Mouse (Mus musculus) layer of hippocampus, adult 2 months (tissue): ENCODE data around the gene Stat4. TPM values are rescaled to one million over a fixed set of nuclear protein-coding genes. Genes with fewer than 3 reads are reported as not detected.

Source experiments
- DNase-seq, 2 experiments: peaks; one replicate each; pipeline ENCODE4 v3.0.0; 2022; ENCODE audit warnings: low spot score in 2 of 2
- H3K27ac ChIP-seq: fragments of 200-600 bp; 2 replicates; pipeline ENCODE4 v1.8.1; 2022
- H3K4me3 ChIP-seq: fragments of 200-600 bp; 2 replicates; pipeline ENCODE4 v1.8.1; 2022; ENCODE audit warnings: mild to moderate bottlenecking
- CTCF ChIP-seq: fragments of 200-600 bp; conservative IDR thresholded peaks from 2 replicates; pipeline ENCODE4 v1.8.1; 2022; ENCODE audit warnings: antibody characterized with exemption, mild to moderate bottlenecking, moderate library complexity
- long read RNA-seq, 2 experiments: library from polyadenylated mRNA; stranded (forward); transcript quantifications; one replicate each; pipeline ENCODE4 v2.0.0; 2021; ENCODE audit warnings: borderline mapping rate in 2 of 2
- total RNA-seq, 2 experiments: library from RNA; stranded (reverse); gene quantifications; 2 replicates each; pipeline ENCODE4 v1.2.3; 2021

Gene Stat4
- total RNA-seq, result 1 to 10 TPM in 1 of 2 experiments, under 1 TPM in 1; 0.41 to 1.1 TPM
- long read RNA-seq, experiment 1, partial matches to known transcripts, result 0 of 1 reads
- long read RNA-seq, experiment 1, other reads (novel, unspliced or antisense), result 1 of 1 reads
- long read RNA-seq, experiment 2, partial matches to known transcripts, result 0 of 1 reads
- long read RNA-seq, experiment 2, other reads (novel, unspliced or antisense), result 1 of 1 reads

DNA sequence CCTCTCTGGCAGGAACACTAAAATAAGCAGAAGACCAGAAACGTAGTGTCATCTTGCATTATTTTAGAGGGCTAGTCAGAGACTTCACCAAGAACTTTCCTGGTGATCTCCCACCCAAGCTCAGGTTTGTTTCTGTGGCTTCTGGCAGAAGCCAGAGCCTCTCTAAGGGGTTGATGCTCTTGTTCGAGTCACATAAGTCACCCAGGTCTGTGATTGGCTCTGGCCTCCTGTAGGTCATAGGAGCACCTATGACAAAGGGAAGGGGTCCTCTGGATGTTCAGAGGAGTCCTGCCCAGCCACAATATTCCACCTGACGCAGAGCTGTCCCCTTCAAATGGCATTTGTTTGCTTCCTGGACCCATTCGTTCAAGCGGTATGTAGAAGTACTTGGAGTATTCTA is at the start of gene Stat4:
Gene Stat4 (plus strand): TSS at position 301 of the 400 bp plus-strand sequence.
- H3K4me3 ChIP-seq, result no peak within 1 kb of the TSS
- DNase-seq, result no peak

DNA sequence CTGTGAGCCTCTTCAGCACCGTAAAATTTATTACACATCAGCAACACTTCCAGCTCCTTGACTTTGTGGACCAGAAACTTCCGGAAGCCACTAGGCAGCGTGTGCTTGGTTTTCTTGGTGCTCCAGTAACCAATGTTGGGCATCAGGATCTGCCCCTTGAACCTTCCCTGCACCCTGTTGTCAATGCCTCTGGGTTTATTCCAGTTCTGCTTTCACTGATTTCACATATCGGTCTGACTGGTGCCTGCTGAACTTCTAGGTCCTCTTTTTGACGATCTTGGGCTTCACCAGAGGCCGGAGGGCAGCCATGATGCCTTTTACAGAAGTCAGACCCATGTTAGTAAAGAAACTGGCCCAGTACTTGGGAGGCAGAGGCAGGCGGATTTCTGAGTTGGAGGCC is 48.6 kb upstream of the Stat4 start:
- H3K27ac ChIP-seq, result no peak overlapping the region
- no peak overlapping the region for H3K4me3 ChIP-seq
- no peak for TF ChIP-seq CTCF
- no peak for DNase-seq

More for the DNA sequence above, at the start of gene Stat4:
- TF ChIP-seq CTCF, result no peak
- H3K27ac ChIP-seq, result no peak within 1 kb of the TSS

DNA sequence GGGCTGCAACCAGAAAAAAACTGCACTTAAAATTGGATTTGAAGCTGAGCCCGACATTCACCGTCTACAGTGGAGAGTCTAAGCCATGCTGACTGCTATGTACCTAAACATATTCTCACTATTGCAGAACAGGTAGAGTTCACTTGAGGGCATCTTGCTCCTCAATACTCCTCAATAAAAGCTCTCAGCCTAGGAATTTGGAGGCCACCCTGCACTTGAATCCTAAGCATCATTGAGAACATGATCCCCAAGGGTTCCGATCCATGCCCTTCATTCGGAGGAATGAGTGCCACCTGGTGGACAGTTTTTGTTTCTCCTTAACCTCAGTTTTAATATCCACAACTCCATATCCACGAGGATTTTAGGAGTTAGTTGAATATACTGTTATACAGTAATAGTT is 42.2 kb upstream of the Stat4 start:
- peak; percentile 85 for TF ChIP-seq CTCF

DNA sequence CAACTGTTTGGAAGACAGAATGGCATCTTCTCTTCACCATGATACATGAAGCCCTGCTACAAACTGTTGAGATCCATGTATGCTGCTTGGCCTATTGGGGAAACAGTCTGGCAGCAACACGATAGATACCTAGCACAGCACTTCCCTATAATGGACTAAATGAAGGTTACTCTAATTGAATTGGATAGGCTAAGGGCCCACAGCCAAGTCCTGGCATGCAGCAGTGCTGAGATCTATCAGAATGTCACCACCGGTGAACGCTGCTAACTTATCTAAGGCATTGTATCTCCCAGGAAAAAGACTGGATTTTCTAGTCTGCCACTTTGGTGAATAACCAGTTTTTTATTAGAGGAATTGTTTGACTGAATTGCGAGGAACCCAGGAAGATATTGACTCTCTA is 39.8 kb upstream of the Stat4 start:
- Histone ChIP-seq H3K27ac (no peak overlapping the region), H3K4me3 (no peak overlapping the region)
- DNase-seq, result no peak
- no peak for TF ChIP-seq CTCF

More for the DNA sequence above, 42.2 kb upstream of the Stat4 start:
- no peak overlapping the region for H3K4me3 ChIP-seq
- DNase-seq, result peak in 1 of 2 experiments; percentile 66
- no peak overlapping the region for H3K27ac ChIP-seq

DNA sequence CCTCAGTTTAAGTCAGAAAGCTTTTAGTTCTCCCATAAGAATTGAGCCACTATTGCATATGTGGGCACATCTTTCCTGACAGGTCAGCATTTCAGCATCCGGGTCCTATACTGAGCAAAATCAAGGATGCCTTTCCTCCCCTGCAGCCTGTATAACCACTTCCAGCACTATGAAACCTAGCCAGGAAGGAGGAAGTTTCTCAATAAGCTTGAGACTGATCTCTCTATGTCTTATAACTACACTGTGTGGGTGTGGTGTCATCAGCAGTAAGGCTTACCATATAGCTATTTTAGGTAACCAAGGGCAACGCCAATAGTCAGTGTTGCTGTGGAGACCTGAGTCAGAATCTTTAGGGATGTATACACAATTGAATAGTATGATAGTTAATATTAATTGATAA is 22.3 kb upstream of the Stat4 start:
- TF ChIP-seq CTCF, result no peak

DNA sequence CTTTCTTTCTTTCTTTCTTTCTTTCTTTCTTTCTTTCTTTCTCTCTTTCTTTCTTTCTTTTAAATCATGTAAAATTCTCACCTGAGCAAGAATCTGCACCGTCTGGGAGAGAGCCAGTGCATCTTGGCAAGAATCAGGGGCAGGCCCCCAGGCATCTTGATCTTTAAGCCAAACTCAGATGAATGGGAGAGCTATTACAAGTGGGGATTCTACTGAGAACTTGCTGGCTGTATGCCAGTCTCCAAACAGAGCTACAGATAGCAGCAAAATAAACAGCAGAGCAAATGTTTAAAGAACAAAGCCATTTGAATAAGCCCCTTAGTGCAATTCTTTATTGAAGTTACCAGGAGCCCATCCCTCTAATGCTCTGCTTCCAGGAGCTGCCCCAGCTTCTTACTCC is 18.0 kb upstream of the Stat4 start:
- no peak for DNase-seq
- no peak overlapping the region for H3K27ac ChIP-seq
- no peak overlapping the region for H3K4me3 ChIP-seq
- no peak for TF ChIP-seq CTCF

More for the DNA sequence above, 22.3 kb upstream of the Stat4 start:
- Histone ChIP-seq H3K4me3 (no peak overlapping the region), H3K27ac (no peak overlapping the region)
- no peak for DNase-seq

DNA sequence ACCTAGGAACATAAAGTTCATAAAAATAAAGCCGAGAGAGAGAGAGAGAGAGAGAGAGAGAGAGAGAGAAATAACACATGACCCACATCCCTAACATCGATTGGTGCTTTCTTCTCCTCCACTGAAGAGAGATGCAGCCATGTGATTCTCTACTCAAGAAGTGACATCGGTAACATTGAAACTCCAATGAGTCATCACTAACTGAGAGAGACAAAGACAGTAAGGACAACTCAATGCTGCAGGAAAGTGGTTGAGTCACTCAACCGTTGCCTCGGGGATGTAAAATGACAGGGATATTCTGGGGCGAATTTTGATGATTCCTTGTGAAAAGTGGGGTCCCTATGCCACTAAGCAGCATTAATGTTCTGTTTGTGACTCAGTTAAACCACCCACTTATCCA is 16.8 kb upstream of the Stat4 start:
- no peak for DNase-seq
- Histone ChIP-seq H3K4me3 (no peak overlapping the region), H3K27ac (no peak overlapping the region)
- TF ChIP-seq CTCF, result no peak

DNA sequence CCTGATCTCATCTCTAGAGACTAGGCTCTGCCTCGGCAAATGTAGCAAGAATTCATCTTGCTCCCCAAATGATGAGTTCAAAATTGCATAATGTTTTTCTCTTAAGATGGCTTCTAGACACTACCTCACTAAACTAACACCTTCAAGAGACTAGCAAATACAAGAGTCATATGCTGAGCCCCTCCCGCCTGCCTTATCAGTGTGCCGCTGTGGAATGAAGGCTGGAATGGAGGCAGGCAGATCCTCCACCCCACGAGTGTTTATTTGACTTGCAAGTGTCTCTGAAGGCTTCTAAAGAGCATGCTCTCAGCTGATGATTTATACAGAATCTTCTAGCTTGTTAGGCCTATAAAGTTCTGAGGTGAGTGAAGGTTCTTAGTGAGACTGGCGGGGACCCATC is 11.4 kb upstream of the Stat4 start:
- no peak overlapping the region for H3K27ac ChIP-seq
- TF ChIP-seq CTCF, result no peak

DNA sequence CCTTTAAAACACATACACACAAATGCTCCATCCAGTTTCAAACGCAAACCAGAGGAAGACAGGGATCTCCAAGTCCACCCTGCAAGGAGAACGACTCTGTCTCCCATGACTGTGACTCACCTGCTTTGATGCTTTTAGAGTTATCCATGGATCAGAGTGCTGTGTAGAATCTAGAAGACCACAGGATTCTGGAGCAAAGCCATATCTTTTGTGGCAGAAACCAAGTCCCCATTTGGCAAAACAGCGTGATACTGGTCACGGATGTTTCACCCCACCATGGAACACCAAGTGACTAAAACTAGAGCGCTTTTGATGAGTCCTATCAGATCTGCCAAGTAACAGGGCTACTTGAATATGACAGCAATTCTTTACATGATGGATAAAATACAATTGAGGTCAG is 7.9 kb upstream of the Stat4 start:
- no peak for DNase-seq
- no peak for TF ChIP-seq CTCF
- no peak overlapping the region for H3K27ac ChIP-seq
- H3K4me3 ChIP-seq, result no peak overlapping the region

More for the DNA sequence above, 11.4 kb upstream of the Stat4 start:
- no peak overlapping the region for H3K4me3 ChIP-seq
- DNase-seq, result no peak

DNA sequence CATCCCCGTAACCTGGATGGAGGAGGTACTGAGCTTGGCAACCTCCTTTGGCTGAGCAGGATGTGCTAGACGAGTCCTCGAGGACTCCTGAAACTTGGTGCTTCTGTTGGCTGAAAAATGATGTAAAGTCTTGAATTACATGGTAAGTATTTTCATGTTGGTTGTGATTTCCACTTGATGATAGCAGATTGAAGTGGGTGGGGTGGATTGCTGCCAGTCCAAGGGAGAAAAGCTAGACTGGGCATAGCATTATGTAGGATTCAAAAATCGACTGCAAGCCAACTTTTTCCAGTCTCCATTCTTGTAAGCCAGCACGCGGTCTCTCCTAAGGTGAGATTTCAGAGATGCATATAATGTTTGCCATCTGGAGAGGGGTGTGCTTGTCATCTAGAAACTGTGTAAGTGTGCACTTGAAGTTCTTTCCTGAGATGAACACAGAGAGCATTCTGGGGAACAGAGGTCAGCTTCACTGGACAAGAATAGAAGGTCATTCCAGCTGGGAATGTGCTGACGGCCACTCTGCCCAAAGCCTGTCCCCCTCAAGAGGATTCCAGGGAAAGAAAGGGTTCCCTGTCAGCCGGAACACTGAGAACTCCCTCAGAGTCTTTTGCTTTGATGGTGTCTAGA is 5.1 kb downstream of the Stat4 start:
- peak; percentile 43 to 66 for DNase-seq
- no peak for TF ChIP-seq CTCF
- no peak overlapping the region for H3K27ac ChIP-seq
- H3K4me3 ChIP-seq, result no peak overlapping the region

DNA sequence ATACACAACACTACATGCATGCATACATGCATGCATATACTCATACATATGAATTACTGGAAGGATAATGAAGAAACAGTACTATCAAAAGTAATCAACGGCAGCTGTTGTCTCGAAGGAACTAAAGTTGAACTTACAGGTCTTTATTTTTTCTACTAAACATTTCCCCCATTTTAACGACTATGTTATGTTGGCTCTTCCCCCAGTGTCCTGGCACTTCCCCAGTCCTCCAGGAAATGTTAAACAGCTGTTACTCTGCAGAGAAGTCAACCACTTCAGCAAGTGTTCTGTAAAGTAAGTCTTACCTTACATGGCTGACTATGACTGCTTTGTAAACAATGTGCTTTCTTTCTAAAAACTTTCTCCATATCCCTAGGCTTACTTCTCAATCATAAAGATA is 9.1 kb downstream of the Stat4 start:
- Histone ChIP-seq H3K4me3 (no peak overlapping the region), H3K27ac (no peak overlapping the region)
- TF ChIP-seq CTCF, result no peak
- no peak for DNase-seq

DNA sequence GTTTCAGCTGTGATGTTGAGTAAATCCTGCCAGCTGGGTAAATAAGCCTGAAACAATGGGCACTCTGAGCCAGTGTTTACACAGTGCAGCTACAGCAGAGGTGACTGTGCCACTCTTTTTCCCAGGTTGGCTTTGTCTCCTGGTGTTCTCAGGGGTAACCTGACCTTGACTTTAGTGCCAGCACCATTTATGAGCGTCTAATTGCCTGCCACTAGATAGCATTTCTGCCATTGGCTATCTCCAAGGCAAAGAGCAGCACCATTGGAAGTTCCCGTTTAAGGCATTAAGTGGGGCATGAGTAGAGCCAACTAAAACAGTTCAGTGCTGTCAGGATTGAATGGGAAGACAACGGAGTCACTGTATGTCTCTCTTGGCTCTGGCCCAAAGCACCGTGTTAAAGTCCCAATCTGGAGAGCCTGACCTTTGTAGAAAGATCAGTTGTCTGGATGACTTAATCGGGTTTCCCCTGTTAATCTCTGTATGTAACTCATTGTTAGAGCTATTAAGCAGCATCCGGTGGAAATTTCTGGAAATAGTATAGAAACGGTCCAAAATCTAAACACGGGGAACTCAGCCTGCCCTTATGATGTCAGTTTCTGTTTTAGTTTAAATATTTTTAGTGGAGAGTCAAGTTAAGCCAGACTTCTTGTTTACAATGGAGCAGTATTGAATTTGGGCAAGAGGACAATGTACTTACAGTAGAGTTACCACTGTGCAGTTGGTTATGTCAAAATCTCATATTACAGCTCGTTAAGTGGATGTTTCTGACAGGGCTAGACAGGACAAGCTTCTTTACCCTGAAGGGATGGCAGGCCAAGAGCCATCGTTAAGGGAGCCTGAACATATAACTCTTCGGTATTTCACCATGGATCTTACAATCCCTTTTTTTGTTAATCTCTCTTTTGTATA is 10.1 kb downstream of the Stat4 start:
- no peak for TF ChIP-seq CTCF
- H3K27ac ChIP-seq, result no peak overlapping the region
- DNase-seq, result no peak
- H3K4me3 ChIP-seq, result no peak overlapping the region

DNA sequence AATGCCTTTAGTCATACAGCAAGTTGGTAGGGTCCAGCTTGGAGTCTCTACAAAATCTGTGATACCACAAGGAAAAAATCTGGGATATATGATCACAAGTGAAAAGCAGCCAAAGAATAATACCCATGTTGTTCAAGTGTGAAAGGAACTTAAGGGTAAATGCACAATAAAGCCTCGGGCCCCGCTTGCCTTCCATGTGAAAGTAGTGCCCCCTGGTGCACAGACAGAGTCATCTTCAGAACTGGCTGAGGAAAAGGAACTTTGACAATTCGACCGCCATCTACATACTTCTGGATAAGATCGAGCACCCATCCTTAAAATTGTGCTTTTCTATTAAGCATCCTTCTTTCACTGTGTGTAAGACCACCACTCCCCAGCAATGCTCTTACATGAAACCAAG is 11.6 kb downstream of the Stat4 start:
- Histone ChIP-seq H3K27ac (no peak overlapping the region), H3K4me3 (no peak overlapping the region)
- DNase-seq, result peak; percentile 35 to 69
- TF ChIP-seq CTCF, result peak; percentile 90

DNA sequence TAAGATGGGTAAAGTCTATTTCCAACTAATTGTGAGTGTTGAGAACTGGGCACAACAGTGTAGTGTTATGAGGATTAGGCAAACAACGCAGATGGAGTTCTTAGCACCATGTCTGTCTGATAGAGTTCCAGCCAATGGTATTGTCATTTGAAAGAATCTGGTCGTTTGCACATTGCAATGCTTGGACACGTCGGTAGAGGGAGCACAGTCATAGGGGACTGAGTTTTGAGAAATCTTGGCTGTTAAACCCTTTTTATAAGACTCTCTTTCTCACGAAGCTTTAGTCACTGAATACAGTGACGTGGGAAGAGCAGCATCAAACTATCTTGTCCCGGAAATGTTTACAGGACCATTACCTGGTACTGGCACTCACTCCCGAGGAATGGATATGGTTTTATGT is 17.1 kb downstream of the Stat4 start:
- DNase-seq, result peak; percentile 75 to 86
- TF ChIP-seq CTCF, result peak; percentile 93
- H3K27ac ChIP-seq, result no peak overlapping the region
- no peak overlapping the region for H3K4me3 ChIP-seq
